Mouse (Mus musculus) testis, postnatal 14 days (tissue): ENCODE data around the gene Gas2l1.
"Not testable (repeated sequence)": the region's sequence is repeated elsewhere in the genome, so short reads cannot be mapped to it uniquely, and the experiment has no call there.

ENCODE experiments used
- DNase-seq: peaks from one replicate; pipeline ENCODE4 v3.0.0; 2021; ENCODE audit warnings: low spot score

Gas2l1 gene

DNA sequence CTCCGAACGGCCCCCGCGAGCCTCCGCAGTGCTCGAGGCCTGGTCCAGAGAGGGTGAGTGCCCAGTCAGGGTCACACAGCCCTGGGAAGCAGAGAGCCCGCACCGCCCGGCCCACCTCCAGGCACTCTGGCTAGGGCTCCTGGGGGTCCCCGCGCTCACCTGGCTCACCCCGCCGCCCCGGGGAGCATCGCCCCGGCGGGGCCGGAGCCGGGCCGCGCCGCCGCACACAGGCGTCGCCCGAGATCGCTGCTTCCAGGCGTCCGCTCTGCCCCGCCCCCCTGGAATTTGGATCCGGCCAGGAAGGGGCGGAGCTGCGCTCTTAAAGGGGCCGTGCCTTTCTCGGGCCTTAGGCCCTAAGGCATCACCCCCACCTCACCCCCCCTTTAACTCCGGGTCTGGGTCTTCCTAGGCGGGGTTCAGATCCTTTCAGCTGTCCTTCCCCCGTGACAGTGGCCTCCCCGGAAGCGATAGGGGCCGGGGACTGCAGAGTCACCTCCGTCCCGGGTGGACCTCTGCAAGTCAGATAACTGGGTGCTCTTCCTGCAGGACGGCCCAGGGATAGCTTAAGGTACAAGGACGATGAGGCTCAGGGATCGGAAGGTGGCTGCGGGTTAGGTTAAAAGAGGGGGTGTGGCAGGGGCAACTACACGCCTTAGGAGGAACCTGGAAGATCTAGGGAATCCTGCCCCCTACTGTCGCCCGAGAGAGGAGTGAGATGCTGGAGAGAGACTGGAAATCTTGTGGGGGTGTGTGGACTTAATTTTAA is at the start of gene Gas2l1:
Gene Gas2l1 (minus strand): TSS at position 272 of the 766 bp plus-strand sequence.
- DNase-seq = peak; percentile 89

DNA sequence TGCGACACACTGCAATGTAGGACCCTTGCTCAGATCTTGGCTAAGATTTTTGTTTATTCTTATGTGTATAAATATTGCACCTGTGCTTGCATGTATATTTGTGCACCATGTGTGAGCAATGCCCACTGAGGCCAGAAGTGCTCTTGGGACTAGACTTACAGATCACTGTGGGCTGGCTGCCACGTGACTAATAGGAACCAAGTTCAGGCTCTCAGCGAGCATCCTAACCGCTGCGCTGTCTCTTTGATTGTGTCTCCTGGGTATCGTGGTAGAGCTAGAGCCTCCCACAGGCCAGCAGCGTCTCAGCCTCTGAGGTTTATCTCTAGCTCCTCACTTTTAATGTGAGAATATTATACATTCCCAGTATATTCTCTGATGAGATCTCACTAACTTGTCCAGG is 48.5 kb upstream of the Gas2l1 start:
- no peak for DNase-seq

DNA sequence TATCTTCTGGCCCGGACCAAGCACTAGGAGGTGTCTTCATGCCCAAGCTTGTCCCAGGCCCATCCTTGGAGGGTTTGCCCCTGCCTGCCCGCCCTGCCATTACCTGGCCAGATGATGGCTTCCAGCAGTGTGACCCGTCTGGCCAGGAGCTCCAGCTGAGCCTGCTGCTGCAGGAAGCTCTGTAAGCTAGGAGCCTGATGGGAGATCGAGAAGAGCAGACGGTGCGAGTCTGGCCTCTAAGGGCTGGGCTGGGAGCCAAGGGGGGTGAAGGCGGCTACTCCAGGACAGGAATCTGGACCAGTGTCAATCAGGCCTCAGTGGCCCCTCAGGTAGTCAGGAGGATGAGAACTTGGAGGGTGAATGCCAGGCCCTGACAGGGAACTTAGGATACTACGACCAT is 44.3 kb upstream of the Gas2l1 start:
- DNase-seq = no peak

DNA sequence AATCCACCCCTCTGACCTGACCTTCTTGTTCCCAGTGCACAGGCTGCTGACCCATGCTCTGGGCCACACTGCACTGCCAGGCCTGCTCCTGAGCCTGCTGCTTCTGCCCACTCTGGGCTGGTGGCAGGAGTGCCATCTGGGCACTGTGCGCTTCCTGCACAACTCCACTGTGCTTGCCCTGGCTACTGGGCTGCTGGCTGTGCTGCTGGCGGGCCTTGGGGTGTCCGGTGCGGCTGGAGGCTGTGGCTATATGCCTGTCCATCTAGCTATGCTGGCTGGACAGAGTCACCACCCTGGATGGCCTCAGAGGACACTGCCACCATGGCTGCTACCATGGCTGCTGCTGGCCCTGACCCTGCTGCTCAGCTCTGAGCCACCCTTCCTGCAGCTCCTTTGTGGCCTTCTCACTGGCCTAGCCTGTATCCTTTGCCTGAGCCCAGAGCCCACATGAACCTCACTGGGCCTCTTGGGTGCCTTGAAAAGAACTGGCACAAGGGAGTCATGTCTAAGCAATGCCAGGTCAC is 38.9 kb upstream of the Gas2l1 start:
- DNase-seq = no peak

DNA sequence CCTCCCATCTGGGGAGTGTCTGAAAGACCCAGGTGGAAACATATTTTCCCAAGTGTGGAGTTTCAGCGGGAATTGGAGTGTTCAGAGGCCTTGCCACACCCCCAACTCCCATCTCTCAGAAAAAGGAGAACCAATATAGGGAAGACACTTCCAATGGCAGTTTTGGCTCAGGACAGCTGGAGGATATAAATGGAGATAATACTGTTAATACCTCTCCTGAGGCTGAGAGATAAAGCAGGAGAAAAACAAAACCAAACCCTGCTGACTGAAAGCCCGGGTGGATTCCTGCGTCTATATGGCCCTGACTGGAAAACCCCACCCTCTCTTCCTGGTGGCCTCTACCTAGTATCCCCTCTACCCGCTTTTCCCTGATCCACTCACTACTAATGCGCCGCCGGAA is 37.3 kb upstream of the Gas2l1 start:
- no peak for DNase-seq

DNA sequence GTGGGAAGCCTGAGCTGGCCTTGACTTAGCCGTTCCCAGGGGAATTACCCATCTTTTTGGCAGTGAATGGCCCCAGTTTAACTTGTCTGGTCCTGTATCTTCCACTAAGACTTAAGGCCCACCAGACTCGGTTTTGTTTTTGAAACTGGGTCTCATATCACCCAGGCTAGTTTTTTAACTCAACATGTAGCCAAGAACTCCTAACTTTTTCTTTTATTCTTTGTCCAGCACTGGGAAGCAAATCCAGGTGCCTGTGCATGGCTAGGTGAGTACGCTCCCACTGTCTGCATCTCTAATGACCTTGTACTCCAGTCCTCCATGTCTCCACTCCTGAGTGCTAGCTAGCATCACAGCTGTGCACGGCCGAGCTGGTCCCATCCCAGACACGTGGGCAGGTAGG is 36.5 kb upstream of the Gas2l1 start:
- DNase-seq = no peak

DNA sequence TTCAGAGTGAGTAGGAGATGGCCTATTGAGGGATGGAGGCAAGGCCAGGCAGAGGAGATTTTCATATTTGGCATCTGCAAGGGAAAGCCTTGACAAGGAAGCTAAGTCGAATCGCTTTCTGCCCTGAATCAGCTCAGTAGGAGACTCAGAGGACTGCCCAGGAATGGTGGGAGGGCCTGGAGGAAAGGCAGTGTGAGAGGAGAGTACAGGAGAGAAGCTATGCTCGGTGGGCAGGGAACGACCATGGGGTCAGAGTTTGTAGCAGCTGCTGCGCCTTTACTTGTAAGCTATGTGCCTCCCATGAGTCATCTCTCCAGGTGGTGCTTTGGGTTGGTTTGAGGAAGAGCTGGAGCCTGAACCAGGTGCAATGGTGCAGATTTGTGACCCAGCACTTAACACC is 35.7 kb upstream of the Gas2l1 start:
- no peak for DNase-seq

DNA sequence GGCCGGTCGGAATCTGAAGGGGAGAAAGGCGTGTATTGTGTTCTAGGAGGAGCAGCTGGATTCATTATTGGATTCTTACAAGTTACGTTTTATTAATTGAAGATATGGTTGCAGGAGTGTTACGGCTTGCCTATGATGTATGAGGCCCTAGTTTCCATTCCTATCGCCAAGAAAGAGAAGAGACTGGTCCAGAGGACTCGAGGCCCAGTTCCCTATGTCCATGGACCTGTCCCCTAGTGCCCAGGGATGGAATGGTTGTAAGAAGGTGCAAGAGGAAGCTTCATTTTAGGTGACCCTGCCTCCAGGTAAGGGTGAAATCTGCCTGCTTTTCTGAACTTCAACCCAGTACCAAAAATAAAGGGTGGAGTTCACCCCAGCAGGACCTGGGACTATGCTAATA is 35.2 kb upstream of the Gas2l1 start:
- no peak for DNase-seq

DNA sequence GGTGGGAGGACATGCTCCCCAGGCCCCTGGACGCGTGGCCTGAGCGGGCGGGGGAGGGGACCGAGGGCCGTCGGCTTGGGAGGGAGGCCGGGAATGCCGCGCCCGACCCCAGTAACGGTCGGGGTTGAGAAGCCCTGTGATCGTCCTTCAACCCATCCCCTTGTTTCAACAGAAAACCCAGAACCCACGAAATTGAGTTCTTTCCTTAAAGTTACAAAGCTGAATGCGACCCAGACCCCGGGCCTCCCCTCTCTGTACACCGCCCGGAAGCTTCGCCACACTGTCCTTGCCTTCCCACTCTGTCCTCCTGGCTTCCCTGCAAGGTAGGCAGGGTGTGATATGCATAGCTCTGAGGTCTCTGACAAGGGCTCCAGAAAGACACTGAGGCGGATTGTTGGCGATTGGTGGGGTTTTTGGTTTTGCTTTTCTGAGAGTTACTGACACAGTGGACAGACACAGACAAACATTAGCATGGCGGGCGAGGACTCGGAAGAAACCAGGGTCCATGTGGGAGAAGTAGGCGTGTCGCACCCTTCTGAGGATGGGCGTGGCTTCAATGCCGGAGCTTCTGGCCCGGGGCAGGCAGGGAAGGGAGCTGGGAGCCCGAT is 34.6 kb upstream of the Gas2l1 start:
- peak; percentile 89 for DNase-seq

DNA sequence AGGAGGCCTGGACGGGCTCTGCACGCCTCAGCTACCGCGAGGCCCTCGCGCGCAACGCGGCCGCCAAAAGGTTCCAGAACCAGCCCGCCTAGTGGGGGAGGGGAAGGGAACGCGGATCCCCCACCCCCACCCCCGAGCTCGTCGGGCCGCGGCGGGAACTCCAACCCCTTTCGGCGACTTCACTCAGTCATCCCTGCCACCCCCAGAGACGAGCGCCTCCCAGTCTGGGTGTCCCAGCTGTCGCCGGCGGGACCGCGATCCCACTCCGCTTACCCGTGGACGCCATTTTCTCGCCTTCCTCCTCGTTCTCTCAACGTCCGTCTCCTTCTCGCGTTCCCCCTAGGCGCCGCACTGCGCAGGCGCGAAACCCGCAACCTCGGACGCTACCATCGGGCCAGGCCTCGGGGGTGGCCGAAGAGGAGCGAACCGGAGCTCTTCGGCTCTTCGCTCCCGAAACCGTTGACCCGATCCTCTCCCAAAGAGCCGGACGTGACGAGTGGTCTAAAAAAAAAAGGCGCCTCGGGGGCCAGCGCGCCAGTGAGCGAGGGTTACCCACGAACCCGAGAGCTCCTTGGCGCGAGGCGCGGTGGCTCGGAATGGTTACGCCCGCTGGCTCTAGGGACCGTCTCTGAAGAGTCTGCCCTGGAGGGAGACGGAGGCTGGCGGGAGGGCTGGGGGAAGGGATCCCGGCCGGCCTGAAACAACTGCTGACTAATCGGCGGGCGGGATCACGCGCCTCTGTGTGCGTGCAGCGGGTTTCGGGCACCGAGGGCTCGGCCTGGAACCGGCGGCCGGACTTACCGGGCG is 33.8 kb upstream of the Gas2l1 start, which contains the start of the genes Rhbdd3 and Ewsr1:
Gene Rhbdd3 (plus strand): TSS at position 191 of the 807 bp plus-strand sequence.
Gene Ewsr1 (minus strand): TSS at position 531 of the 807 bp plus-strand sequence.
- peak; percentile 97 for DNase-seq

DNA sequence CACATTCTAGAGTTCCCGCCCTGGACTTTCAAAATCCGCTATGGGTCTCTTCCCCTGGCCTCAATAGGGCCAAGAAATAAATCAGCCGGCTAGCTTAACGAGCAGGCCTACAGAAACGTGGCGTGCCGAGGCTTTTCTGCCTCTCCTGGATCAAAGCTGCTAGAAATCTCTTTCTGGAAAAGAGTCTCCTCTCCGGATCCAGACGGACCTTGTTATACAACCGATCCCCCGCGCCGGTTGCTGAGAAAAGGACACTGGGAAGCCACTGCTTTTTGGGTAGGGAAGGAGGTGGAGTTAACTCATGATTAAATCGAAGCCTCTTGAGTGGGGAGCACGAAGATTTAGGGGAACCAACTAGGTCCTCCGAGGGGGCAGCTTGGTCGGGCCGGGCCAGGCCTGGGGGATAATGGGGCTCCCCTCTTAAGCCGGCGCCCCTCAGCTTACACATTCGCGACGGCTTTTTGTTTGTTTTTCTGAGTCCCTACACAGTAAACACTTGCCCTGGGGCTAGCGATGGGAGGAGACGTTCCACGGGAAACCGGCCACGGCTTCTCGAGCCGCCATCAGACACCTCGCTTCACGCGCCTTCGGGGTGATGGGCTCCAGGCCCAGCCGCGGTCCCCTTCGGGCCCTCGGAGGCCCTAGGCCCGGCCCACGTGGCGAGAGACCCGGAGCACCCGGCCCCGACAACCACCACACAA is 33.1 kb upstream of the Gas2l1 start:
- DNase-seq = peak; percentile 58

DNA sequence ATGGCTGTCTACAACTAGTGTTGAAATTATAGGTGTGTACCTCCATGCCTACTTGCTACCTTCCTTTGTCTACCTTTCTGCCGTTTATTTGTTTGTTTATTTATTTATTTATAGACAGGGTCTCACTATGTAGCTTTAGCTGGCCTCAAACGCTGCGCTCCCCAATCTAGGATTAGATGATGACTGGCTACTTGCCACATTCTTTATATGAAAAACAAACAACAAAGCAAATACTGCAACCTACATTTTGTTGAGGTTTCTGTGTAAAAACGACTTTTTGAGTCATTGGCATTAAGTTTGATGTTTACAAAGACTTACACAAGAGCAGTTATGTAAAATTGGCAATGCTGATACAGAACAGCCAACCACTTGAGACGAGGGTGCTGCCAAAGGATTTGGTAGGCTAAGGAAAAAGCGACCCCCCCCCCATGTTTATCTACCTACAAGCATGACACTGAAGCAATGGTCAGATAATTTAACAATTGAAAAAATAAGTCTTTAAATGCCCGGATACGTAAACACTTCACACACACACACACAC is 31.4 kb upstream of the Gas2l1 start:
- no peak for DNase-seq

DNA sequence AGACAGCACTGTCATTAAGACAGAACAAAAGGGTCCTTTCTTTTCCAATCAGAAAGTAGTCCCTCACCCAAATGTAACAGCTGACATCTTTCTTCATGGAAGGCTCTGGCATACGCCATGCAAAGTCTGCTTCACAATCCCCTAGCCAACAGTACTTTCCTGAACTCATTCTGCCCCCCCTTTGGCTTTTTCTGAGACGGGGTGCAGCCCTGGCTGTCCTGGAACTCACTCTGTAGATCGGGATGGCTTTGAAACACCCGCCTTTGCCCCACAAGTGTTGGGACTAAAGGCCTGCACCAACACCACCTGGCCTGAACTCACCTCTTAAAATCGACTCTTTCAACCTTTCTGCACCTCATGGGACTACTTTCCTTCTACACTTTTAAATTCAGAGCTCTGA is 30.8 kb upstream of the Gas2l1 start:
- DNase-seq = no peak

DNA sequence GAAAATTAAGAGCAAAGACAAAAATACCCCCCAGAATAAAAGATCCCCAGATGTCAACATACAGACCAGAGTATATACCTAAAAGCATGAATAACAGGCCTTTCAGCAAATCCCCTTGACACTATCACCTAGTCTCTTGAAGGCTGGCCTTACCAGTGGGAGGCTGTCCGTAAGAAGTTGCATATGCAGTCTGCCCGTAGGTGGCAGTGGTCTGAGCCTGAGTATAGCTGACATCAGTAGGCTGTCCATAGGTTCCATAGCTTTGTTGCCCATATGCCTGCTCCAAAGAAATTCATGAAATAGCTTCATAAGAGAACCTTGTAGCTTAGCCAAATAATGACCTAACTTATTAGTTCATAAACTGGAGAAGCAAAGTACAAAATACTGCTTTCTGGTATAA is 26.6 kb upstream of the Gas2l1 start:
- no peak for DNase-seq

DNA sequence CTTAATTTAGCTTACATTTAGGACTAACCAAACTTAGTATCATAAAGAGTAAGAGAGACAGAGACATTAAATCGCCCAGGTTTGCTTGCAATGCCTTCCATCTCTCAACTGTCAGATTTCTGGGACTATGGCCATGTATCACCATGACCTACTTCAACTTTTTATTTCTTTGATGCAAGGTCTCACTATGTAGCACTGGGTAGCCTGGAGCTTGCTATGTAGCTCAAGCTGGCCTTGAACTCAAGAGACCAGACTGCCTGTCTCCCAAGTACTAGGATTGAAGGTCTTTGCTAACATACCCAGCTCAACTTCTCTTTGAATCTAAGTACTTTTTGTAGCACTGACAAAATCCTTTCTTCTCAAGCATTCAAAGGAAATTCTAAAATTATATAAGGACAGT is 24.0 kb upstream of the Gas2l1 start:
- no peak for DNase-seq

DNA sequence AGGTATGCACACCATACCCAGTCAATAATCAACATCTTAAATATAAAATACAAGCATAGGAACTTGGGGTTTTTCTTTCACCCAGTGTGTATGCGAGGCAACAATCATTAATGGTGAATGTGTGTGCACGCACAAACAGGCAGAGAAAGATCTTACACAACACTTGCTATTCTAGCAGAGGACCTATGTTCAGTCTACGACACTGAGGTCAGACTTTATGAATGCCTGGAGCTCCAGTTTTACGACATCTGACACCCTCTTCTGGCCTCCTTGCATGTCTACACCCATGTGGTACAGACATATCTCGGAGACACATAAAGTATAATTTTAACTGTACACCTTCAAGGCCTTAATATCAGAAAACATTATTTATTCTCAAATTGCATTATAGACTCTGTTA is 11.7 kb upstream of the Gas2l1 start:
- not testable (repeated sequence) for DNase-seq

DNA sequence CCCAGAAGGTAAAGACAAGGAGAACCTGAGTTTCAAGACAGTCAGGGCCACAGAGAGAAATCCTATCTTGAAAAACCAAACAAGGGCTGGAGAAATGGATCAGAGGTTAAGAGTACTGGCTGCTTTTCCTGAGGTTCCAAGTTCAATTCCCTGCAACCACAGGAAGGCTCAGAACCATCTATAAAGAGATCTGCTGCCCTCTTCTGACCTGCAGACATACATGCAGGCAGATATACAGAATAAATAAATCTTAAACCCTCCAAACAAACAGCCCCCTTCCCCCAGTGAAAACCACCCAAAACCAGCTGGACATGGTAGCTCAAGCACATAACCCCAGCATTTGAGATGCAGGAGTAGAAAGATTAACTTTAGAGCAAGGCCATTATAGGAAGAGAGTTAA is 10.6 kb upstream of the Gas2l1 start:
- no peak for DNase-seq

DNA sequence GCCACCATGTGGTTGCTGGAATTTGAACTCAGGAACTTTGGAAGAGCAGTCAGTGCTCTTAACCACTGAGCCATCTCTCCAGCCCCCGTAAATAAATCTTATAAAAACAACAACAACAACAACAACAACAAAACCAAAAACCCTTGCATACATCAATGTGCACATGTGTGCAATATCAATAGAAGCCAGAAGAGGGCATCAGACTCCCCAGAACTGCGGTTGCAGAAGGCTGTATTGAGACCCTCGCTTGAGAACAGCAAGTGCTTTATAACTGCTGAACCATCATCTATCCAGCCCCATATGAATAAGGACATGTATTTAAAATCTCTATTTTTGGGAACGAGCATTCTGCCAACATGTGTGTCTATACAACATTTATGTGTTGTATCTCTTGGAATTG is 9.8 kb upstream of the Gas2l1 start:
- DNase-seq = no peak

DNA sequence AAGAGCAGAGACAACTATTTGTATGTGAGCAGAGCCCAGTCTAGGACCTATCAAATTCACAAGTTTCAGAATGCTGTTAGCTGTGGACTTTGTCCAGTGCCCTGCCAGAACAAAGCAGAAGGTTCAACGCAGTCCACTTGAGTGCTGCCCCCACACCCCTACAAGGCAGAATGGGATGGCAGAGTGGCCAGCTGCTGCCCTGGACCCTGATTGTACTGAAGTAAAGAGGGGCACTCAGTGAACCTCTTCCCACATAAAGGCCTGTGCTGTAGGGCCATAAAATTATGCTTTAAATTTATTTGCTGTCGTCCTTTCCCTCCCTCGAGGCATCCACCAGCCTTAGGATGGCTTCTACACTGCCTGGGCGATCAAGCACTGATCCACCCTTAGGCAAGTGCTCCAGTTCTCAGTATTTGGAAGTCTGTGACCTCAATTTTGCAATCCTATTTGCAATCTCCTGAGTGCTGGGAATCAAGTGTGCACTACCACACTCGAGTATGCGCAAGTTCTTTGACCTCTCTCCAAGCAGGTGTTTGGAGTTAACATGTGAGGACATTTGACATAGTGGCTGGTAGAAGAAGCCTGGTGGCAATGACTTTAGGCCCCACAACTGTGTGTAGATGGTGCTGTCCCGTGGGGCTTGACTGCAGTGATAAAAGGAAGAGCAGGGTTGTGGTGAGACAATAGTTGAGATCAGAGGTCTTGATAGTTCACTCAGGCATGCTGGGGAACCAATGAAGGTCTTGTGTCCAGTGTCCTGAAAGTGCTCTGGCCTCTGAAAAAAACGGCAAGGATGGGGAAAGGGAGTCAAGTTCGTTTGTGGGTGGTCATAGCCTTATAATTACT is 3.2 kb upstream of the Gas2l1 start:
- no peak for DNase-seq

DNA sequence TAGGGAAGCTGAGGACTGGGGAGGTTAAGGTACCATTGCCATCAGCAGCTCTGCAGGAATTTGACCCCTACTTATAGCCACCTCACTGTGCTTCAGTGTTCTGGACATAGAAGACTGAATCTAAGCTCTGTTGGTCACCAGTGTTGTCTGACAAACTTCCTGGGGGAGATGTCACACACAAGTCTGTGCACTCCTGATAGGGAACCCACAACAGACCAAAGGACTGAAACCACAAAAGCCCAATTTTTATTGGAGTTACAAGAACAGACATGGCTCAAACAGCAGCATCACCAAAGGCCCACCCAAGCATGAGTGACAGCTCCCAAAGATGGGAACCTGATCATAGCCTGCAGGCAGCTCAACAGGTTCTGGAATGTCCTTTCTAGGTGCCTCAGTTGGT is 1.9 kb upstream of the Gas2l1 start:
- no peak for DNase-seq
